Mouse (Mus musculus) ES-Bruce4 (cell line): ENCODE measurements at regions not wholly inside any gene's neighbourhood (a gene's known extent, or its start where the extent isn't known, plus 50 kb on each side); places are given as distances from the start of the nearest gene placed in this dataset.

Experiments
- H3K27ac ChIP-seq: 2 replicates; pipeline ENCODE4 v1.5.1; 2012; ENCODE audit warnings: low read length, inconsistent platforms; ENCODE audit not compliant: insufficient read depth
- H3K27me3 ChIP-seq: 2 replicates; pipeline ENCODE4 v1.6.1; 2012; ENCODE audit warnings: mild to moderate bottlenecking, low read length, inconsistent platforms; ENCODE audit not compliant: control insufficient read depth, poor library complexity, insufficient read depth, severe bottlenecking
- H3K36me3 ChIP-seq: 2 replicates; pipeline ENCODE4 v1.6.1; 2012; ENCODE audit warnings: inconsistent platforms, mild to moderate bottlenecking, low read length, moderate library complexity; ENCODE audit not compliant: control insufficient read depth, poor library complexity, insufficient read depth, severe bottlenecking
- H3K4me1 ChIP-seq: one replicate; pipeline ENCODE4 v1.8.1; 2011; ENCODE audit warnings: low read length; ENCODE audit not compliant: control insufficient read depth, insufficient read depth
- H3K4me3 ChIP-seq: 2 replicates; pipeline ENCODE4 v1.5.1; 2011; ENCODE audit warnings: low read depth, mild to moderate bottlenecking, low read length
- H3K9ac ChIP-seq: 2 replicates; pipeline ENCODE4 v1.6.1; 2012; ENCODE audit warnings: low read depth, mild to moderate bottlenecking, inconsistent platforms; ENCODE audit not compliant: poor library complexity, severe bottlenecking
- H3K9me3 ChIP-seq: replicated peaks from 2 replicates; pipeline ENCODE4 v1.6.1; 2012; ENCODE audit warnings: mild to moderate bottlenecking, low read length, inconsistent platforms; ENCODE audit not compliant: control insufficient read depth, poor library complexity, insufficient read depth, severe bottlenecking
- CTCF ChIP-seq: IDR thresholded peaks from one replicate; pipeline ENCODE4 v1.8.1; 2011; ENCODE audit warnings: low read depth, low read length
- EP300 ChIP-seq: IDR thresholded peaks from 2 replicates; pipeline ENCODE4 v1.6.1; 2011; ENCODE audit warnings: low read depth, low read length; ENCODE audit not compliant: insufficient read depth
- POLR2A ChIP-seq: IDR thresholded peaks from one replicate; pipeline ENCODE4 v1.8.1; 2011; ENCODE audit warnings: low read length; ENCODE audit not compliant: insufficient read depth

- Histone ChIP-seq H3K36me3 (no peaks in the 10 kb centered on the region), H3K4me1 (no peaks in the 10 kb centered on the region)
Observed at GRCm38 (mm10) chr9:61155851-61156250, 216.3 kb upstream of the Tle3 start.

GRCm38 (mm10) chr9:61158192-61158770 lies 213.9 kb upstream of the Tle3 start:
- no peaks in the 10 kb centered on the region for H3K4me1 ChIP-seq

More at GRCm38 (mm10) chr9:61155851-61156250, 216.3 kb upstream of the Tle3 start:
- TF ChIP-seq CTCF = no peak
- TF ChIP-seq EP300 = no peak
- no peak for TF ChIP-seq POLR2A
- no peak overlapping the region for H3K27ac ChIP-seq
- H3K4me3 ChIP-seq = no peak overlapping the region
- no peaks in the 10 kb centered on the region for H3K9me3 ChIP-seq
- no peak overlapping the region for H3K9ac ChIP-seq
- no peaks in the 10 kb centered on the region for H3K27me3 ChIP-seq

GRCm38 (mm10) chr9:61159159-61159558 lies 213.0 kb upstream of the Tle3 start:
- H3K27ac ChIP-seq = no peak overlapping the region
- H3K27me3 ChIP-seq = no peaks in the 10 kb centered on the region
- TF ChIP-seq CTCF (no peak), POLR2A (no peak), EP300 (no peak)
- H3K9ac ChIP-seq = no peak overlapping the region
- no peaks in the 10 kb centered on the region for H3K9me3 ChIP-seq
- no peak overlapping the region for H3K4me3 ChIP-seq
- H3K36me3 ChIP-seq = no peaks in the 10 kb centered on the region
- H3K4me1 ChIP-seq = no peaks in the 10 kb centered on the region

More at GRCm38 (mm10) chr9:61158192-61158770, 213.9 kb upstream of the Tle3 start:
- no peaks in the 10 kb centered on the region for H3K9me3 ChIP-seq
- TF ChIP-seq CTCF (no peak), EP300 (no peak), POLR2A (no peak)
- H3K36me3 ChIP-seq = no peaks in the 10 kb centered on the region
- H3K27ac ChIP-seq = no peak overlapping the region
- H3K9ac ChIP-seq = no peak overlapping the region
- no peaks in the 10 kb centered on the region for H3K27me3 ChIP-seq
- H3K4me3 ChIP-seq = no peak overlapping the region

GRCm38 (mm10) chr9:61159616-61160015 lies 212.6 kb upstream of the Tle3 start:
- no peak overlapping the region for H3K4me3 ChIP-seq
- no peak overlapping the region for H3K9ac ChIP-seq
- H3K4me1 ChIP-seq = no peaks in the 10 kb centered on the region
- no peaks in the 10 kb centered on the region for H3K36me3 ChIP-seq
- TF ChIP-seq POLR2A = no peak
- no peak for TF ChIP-seq CTCF
- no peak for TF ChIP-seq EP300
- no peak overlapping the region for H3K27ac ChIP-seq
- H3K9me3 ChIP-seq = no peaks in the 10 kb centered on the region
- no peaks in the 10 kb centered on the region for H3K27me3 ChIP-seq

- H3K27me3 ChIP-seq = no peaks in the 10 kb centered on the region
- H3K36me3 ChIP-seq = no peaks in the 10 kb centered on the region
- H3K9me3 ChIP-seq = no peaks in the 10 kb centered on the region
- no peak overlapping the region for H3K27ac ChIP-seq
- no peak for TF ChIP-seq CTCF
- TF ChIP-seq POLR2A = no peak
- TF ChIP-seq EP300 = no peak
- H3K9ac ChIP-seq = no peak overlapping the region
- no peak overlapping the region for H3K4me3 ChIP-seq
- no peaks in the 10 kb centered on the region for H3K4me1 ChIP-seq
Observed at GRCm38 (mm10) chr9:61162884-61163283, 209.3 kb upstream of the Tle3 start.

GRCm38 (mm10) chr9:61163671-61164288 lies 208.4 kb upstream of the Tle3 start:
- H3K4me3 ChIP-seq = no peak overlapping the region
- no peaks in the 10 kb centered on the region for H3K36me3 ChIP-seq
- no peaks in the 10 kb centered on the region for H3K9me3 ChIP-seq
- no peak overlapping the region for H3K27ac ChIP-seq
- no peaks in the 10 kb centered on the region for H3K4me1 ChIP-seq
- no peak overlapping the region for H3K9ac ChIP-seq
- no peaks in the 10 kb centered on the region for H3K27me3 ChIP-seq
- TF ChIP-seq EP300 (no peak), POLR2A (no peak), CTCF (no peak)
